Mouse (Mus musculus) erythroid progenitor cell, adult 5-6 weeks (primary cell): Measurements from ENCODE around the gene Klhl21. TPM values are rescaled to one million over a fixed set of nuclear protein-coding genes. Genes with fewer than 3 reads are reported as not detected.

Source experiments
- ATAC-seq: replicated peaks from 2 replicates; pipeline ENCODE4 v1.8.0; 2016; ENCODE audit warnings: moderate number of reproducible peaks, mild to moderate bottlenecking, moderate TSS enrichment, inconsistent platforms; ENCODE audit not compliant: poor library complexity, low FRiP score, severe bottlenecking
- total RNA-seq, 2 experiments: library from RNA; stranded (forward) in 1 of 2; stranded (reverse) in 1 of 2; fragments of 150-400 nt in 1 of 2; fragments of 186-747, 209-891 nt in 1 of 2; gene quantifications; 2 replicates each; pipeline versions ENCODE4 v1.2.3 to v1.2.4; 2015 to 2017; ENCODE audit warnings: low replicate concordance in 2 of 2

Klhl21 gene
- total RNA-seq (2015; ENCODE audit: low replicate concordance): 1.3 and 2.9 TPM in 2 replicates
- 0.91 and 1.0 TPM in 2 replicates for total RNA-seq (2017; ENCODE audit: low replicate concordance)

DNA sequence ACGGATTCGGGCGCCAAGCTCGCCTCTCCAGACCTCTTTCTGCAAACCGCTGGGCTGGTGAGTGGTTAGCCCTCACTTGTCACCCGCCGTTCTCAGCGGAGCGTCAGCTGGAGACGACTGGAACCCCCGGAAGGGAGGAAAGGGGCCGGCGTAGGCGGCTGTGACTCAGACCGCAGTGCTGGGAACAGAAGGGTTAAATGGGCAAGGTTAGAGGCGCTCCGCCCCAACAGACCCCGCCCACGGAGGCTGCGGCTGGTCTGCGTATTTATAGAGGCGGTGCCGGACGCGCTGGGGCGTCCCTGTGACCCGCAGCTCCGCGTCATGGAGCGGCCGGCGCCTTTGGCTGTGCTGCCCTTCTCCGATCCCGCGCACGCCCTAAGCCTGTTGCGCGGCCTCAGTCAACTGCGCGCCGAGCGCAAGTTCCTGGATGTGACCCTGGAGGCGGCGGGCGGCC is at the start of gene Klhl21:
Klhl21 (plus strand) TSS at position 182 of the 454 bp plus-strand sequence.
- peak; percentile 90 for ATAC-seq

DNA sequence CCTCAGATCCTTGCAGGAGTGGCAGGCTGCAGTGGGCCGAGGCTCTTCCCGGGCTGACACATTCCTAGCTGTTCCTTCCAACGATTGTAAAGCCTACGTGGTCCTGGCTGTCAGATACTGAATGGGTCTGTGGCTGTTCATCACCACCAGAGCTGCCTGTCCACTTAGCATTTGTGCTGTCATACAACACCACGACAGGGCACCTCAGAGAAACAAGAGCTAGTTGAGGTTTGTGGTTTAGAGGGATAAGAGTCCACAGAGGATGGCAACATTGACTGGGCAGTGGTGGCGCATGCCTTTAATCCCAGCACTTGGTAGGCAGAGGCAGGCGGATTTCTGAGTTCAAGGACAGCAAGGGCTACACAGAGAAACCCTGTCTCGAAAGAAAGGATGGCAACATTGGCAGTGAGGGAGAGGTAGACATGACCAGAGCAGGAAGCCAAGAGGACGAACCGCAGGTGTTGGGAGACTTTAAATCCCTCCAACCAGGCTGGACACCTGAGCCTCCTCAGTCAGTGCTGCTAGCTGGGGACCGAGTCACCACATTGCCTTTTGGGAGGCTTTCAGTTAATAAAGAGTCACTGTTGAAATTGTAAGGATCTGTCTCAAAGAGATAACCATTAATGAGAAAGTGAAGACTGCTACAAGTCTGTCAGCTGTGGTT is 48.6 kb upstream of the Klhl21 start:
- peak; percentile 7; the same call in 1 of the 2 replicates for ATAC-seq

DNA sequence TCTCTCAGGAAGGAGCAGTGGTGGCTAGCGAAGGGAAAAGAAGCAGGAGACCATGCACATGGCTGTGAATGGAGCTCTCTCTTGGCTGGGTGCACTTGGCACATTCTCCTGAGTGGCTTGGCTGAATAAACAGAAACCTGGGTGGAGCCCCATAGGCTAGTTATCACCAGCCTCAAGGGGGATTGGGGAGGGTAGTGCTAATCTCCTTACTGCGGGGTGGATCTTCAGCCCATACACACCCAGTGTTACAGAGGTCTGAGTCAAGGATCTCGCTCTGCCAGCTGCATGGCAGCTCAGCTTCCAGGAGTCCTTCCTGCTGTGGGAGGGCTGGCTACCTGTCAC is 48.1 kb upstream of the Klhl21 start:
- ATAC-seq: peak; percentile 80

DNA sequence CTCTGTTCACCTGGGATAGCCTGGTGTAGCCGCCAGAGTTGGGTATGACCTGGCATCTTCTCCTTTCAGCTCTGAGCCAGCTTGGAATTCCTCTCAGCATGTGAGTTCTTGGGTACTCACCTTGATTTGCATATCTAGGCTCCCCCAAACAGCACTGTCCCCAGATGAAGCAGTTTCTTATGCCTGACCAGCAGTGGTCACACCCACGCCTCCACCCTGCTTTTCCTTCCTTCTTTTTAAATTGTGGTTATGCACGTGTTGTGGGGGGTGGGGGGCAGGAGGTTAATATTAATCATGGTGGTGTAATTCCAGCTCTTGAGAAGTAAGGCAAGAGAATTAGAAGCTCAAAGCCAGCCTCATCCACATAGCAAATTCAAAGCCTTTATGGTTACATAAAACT is 45.8 kb upstream of the Klhl21 start:
- peak; percentile 54 for ATAC-seq

DNA sequence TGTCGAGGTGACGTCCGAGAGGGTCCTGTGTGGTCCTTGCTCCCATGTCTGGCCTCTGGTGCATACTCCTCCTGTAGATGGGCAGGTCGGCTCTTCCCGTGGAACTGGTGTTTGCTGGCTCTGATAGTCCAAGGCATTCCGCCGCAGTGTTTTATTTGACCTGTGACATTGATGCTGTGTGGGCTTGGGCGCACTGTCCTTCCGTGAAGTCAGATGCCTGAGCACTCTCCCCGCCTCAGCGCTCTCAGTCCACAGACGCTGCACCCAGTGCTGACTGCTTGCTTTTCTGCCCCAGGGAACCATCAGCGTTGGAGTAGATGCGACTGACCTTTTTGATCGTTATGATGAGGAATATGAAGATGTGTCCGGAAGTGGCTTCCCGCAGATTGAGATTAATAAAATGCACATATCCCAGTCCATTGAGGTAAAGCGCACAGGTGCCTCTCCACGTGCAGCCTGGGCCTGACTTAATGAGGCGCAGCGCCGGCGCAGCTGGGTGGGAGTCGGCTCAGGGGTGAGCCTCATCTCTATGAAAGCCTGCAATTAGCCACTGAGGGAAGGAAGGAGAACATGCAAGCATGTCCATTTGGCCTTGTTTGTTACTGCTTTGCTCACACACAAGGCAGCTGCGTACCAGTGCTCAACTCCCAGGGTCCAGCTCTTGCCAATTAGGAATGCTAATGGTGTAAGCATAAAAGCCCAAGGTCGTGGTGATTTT is 40.2 kb upstream of the Klhl21 start:
- ATAC-seq: no peak

DNA sequence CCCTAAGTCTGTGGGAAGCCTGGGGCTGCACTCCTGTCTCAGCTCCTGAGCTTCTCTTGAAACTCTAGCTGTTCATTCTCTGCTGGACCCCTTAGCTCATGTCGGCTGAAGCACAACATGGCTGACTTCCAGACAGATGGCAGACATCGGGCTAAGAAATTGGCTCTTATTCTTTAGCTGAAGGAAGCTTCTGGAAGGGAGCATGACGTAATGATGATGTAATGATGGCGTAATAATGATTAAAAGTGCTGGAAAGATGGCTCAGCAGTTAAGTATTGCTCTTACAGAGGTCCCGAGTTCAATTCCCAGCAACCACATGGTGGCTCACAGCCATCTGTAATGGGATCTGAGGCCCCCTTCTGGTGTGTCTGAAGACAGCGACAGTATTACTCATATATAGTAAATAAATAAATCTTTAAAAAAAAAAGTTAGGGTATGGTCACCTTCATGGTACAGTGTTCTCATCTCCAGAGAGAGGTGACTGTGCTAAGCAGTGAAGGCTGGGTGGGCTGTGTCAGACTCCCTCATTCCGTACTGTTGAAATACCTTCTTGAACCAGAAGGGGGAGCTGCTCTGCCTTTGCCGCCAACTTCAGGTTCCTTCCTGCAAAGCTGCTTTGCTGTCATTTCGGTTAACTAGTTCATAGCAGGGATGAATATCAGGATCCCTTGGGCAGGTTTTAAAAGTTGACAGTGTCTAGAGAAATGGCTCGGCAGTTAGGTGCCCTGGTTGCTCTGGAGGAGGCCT is 36.2 kb upstream of the Klhl21 start:
- 0 out of 2 replicates have a peak, but pooled peaks have one; percentile 43 for ATAC-seq

DNA sequence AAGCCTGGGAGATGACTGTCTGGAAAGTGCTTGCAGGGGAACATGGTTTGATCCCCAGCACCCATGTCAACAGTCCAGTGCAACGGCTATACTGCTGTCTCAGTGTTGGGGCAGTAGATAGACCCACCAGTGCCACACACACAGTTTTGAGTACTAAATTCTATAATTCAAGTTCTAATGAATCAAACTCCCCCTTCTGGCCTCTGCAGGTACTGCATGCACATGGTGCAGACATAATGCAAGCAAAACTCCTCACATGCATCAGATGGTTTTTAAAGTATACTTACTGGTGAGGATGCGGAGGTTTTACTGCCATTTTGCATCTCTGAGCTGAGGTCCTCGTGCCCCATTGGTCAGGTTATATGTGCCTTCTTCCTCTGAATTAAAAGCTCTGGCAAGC is 33.2 kb upstream of the Klhl21 start:
- no peak; the same call in 1 of the 2 replicates for ATAC-seq

DNA sequence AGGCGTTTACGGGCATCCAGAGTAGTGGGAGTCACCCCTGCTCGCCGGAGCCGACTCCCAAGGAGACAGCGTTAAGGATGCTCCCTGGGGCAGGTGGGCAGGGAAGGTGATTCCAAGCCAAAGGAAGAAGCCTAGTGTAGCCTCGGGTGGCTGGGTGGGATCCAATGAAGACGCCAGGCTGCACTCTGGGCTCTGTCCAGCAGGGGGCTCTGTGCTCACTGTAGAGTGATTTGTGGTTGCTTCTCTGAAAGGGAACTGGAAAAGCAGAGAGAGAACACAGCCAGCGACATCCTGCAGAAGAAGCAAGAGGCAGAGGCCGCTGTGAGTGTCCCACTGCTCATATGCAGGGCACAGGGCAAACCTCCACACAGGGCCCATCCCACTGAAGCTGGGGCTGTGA is 30.9 kb upstream of the Klhl21 start:
- ATAC-seq: peak; percentile 64

DNA sequence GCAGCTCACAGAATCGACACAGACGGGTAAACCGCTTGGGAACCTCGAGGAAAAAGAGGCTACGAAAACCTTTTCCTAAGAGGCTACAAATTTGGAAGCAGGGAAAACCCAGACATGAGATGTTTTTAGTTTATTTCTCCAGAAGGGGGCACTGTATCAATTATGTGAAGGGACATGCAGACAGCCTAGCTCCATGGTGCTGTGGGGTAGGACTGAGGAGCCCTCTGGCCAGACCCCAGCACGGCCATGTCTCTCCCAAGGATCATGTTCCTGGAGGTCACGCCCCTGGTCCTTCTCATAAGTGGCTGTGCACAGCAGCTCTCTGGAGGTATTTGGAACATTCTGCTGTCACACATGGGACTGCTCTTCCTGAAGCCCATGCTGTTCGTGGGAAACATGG is 27.9 kb upstream of the Klhl21 start:
- ATAC-seq: no peak

DNA sequence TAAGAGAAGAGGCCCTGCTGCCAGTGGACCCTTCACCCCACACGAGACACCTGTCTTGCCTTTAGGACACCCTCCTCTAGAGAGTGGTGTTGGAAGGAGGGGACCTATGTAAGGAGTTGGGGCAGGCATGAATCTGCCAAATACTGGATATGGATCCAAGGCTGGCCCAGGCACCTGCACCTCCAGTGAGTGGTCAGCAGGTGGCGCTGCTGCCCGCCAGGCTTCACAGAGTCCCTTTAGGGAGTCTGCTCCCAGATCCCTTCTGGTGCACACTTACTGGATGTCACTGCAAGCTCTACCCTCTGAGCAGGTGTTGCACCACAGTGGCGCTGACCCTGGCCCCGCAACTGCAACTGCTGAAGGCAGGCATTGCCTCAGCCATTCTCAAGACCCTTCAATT is 27.2 kb upstream of the Klhl21 start:
- ATAC-seq: peak; percentile 75

DNA sequence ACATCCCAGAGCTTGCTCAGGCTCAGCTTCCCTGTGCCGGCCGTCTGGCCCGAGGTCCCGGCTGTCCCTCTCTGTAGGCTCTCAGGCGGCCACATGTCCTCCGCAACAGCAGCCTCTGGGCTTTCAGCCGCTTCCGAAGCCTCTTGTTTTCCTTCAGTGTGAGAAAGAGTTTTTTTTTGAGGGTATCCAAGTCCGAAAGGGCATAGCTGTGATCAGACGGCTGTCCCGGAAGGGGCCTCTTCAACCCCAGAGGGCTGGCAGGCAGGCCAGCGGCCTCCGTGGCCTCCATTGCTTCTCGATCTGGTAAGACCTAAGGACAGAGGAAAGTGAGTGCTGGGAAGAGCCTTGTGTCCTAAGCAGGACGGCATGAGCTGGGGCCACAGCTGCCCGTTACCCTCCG is 25.6 kb upstream of the Klhl21 start:
- no peak for ATAC-seq

DNA sequence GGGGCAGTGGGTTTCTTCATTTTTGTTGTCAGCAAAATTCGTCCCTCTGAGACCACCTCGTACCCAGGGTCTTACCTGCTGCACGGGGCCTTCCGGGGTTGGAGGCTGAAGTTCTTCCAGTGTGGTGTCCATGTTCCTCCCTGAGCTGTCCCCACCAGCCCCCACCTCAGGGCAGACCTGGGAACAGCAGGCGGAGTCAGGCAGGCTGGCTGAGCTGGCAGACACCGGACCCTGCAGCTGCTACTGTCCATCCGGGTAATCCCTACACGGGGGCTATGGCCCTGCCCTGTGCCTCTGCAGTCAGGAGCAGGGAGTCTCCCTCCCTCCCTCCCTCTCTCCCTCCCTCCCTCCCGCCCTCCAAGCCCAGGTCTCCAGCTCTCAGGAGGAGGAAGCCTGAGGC is 25.0 kb upstream of the Klhl21 start:
- ATAC-seq: no peak

DNA sequence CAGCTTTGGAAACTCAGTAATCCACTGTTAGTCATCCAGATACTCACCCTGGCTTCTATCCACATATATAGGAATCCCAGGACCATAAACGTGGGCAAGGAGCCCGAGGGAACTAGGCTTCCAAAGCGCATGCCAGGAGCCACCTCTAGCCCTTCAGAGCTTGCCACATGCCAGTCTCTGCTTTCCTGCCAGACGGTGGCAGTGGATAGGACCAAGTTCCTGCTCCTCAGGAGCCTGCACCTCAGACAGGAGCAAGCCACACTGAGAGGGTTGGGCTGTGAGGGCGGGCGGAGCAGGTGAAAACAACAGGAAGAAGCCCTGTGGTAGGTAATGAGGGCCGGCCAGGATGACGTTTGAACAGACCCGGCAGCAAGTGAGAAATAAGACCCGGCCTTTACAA is 22.7 kb upstream of the Klhl21 start:
- no peak for ATAC-seq

DNA sequence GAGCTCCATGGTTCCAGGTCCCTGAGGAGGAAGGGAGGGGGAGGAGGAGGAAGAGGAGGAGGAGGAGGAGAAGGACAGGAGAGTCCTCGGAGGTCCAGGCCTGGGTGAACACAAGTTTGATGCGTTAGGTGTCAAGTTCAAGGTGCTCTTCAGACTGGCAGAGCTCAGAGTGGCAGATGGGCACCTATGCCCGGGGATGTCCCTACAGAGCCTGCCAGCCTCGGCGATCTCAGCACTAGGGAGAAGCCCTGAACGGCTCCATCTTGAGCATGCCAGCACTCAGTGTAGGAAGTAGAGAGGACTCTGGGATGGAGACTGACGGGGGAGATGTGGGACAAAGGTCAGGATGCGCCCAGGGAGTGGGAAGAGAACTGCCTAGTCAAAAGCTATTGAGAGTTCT is 22.0 kb upstream of the Klhl21 start:
- no peak for ATAC-seq

DNA sequence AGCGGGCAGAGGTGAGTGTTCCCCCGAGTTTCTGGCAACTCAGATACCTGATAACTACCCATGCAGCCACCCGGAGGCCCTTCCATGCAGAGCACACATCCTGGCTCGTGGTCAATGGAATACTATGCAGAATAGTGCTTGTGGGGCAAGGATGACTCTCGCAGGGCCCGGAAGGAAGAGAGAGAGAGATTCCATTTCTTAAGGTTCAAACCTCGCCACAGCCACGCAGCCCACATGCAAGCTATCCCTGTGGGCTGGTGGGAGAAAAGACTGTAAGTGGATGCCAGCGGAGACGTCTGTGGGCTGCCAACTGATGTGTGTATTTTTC is 20.6 kb upstream of the Klhl21 start:
- ATAC-seq: no peak

DNA sequence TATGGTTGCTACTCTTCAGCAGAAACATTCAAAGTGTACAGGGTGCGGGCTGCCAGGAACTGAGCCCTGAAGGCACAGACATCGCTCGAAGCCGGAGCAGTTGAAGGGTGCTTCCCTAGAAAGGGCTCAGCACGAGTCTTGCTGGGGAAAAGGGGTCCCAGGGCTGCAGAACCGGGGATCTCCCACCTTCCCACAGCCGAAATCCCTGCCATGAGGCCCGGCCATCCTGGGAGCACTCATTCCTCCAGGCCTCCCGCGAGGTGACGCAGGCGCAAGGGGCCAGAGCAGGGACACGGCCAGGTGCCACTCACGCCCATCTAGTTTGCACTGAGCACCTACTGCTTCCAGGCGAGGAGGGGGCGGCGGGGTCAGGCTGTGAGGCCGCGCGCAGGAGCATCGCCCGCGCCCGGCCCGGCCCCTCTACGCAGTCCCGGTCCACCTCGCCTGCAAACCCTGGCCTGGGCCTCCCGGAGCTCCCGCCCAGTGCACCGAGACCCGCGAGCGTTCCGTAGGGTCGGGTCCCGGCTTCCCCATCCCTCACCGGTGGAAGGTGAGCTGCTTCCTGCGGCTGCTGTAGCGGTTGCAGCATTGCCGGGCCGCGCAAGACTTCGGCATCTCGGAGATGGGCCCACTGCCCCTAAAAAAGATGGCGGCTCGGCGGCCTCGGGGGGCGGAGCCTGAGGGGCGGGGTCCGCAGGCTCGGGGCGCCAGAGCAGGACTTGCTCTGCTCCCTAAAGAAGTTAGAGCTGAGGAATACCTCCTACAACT is 20.1 kb upstream of the Klhl21 start, which contains the start of gene Thap3:
Thap3 (minus strand) TSS at position 656 of the 768 bp plus-strand sequence.
- ATAC-seq: no peak

DNA sequence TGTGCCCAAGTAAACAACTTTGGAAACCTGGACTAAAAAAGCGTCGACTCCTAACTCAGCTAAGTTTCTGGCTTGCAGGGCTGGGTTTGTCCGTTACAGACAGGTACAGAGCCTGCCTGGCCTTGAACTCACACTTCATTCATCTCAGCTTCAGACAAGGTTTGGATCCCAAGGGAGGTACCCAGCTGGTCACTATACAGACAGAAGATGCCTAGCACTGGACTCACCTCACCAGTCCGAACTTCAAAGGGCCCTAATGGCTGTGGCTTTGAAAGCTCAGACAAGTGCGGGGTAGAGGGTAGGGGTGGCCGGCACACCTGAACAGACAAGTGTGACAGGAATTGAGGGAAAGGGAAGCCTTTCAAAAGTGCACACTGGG is 19.5 kb upstream of the Klhl21 start:
- ATAC-seq: no peak

DNA sequence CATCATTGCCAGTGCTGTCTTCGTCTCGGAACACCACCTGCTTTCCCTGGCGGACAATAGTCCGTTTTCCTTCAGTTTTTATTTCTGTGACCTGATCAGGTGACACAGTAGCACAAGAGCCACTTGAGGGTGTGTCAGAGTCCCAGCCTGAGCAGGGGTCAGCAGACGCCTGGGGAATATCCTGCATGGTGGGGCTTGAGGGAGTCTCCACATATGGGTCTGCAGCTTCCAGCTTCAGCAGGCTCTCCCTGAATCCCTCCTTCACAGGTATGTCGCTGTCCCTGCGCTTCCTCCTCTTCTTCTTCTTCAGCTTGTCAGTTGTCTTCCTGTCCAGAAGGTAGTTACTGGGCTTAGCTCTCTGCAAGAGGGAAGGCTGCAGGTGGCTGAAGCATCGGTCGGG is 16.5 kb upstream of the Klhl21 start:
- ATAC-seq: no peak

DNA sequence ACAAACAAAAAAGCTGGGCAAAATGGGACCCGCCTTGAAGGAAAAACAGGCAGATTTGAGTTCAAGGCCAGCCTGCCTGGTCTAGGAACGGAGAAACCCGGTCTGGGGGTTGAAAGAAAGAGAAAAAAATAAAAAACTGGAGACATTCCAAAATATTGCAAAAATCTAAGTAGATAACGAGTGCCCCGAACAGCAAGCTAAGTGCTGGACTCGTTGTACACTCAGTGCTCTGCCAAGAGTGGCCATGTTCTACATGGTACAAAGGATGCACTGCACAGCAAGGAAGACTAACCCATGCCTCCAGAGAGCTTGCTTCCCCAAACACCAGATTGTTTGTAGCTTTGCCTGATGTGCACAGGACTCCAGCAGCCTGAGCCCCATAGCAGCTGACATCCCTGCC is 15.6 kb upstream of the Klhl21 start:
- no peak for ATAC-seq
